Mouse (Mus musculus) CH12.LX (cell line): ENCODE results near the gene Slc1a4. TPM values are rescaled to one million over a fixed set of nuclear protein-coding genes. Genes with fewer than 3 reads are reported as not detected.

Source experiments
- DNase-seq: peaks from one replicate; pipeline ENCODE4 v3.0.0-alpha.2; 2013; ENCODE audit errors: extremely low read depth
- H3K27ac ChIP-seq: 2 replicates; pipeline ENCODE4 v1.5.1; 2012; ENCODE audit warnings: low read depth, mild to moderate bottlenecking, control low read depth, moderate library complexity; ENCODE audit not compliant: insufficient read depth
- H3K27me3 ChIP-seq: replicated peaks from 2 replicates; pipeline ENCODE3; 2012; ENCODE audit warnings: inconsistent platforms
- H3K36me3 ChIP-seq, 2 experiments: replicated peaks in 1 of 2; 2 replicates each; pipeline versions ENCODE3 to v1.6.1; 2012; ENCODE audit warnings: inconsistent platforms in 1 of 2, low read length in 1 of 2, mild to moderate bottlenecking in 1 of 2, mixed read lengths in 1 of 2, moderate library complexity in 1 of 2; ENCODE audit not compliant: control insufficient read depth in 1 of 2, insufficient read depth in 1 of 2
- H3K4me1 ChIP-seq, 2 experiments: 2 replicates each; pipeline ENCODE4 v1.6.1; 2012; ENCODE audit warnings: inconsistent platforms in 1 of 2, moderate library complexity in 1 of 2; ENCODE audit not compliant: insufficient read depth in 2 of 2, control insufficient read depth in 1 of 2
- H3K4me2 ChIP-seq: 2 replicates; pipeline ENCODE4 v1.6.1; 2012; ENCODE audit warnings: low read depth, mild to moderate bottlenecking, control low read depth; ENCODE audit not compliant: poor library complexity, insufficient read depth, severe bottlenecking
- H3K4me3 ChIP-seq, 3 experiments: fragments of 150-350 bp in 1 of 3; sonication (generic) in 1 of 3; replicated peaks in 1 of 3; 2 replicates each; pipeline versions ENCODE3 to v1.5.1; 2011 to 2012; ENCODE audit warnings: low read depth in 2 of 3, low read length in 2 of 3, mild to moderate bottlenecking in 2 of 3, moderate library complexity in 2 of 3, control low read depth in 1 of 3, improper control_type of control experiment in 1 of 3, inconsistent platforms in 1 of 3, mixed read lengths in 1 of 3; ENCODE audit not compliant: poor library complexity in 1 of 3
- H3K79me2 ChIP-seq: replicated peaks from 2 replicates; pipeline ENCODE4 v1.6.1; 2012; ENCODE audit warnings: mild to moderate bottlenecking, moderate library complexity; ENCODE audit not compliant: control insufficient read depth, poor library complexity, insufficient read depth, severe bottlenecking; ENCODE audit errors: extremely low read depth
- H3K9ac ChIP-seq: 2 replicates; pipeline ENCODE4 v1.6.1; 2012; ENCODE audit warnings: low read depth, mild to moderate bottlenecking, control low read depth, moderate library complexity; ENCODE audit not compliant: insufficient read depth
- H3K9me3 ChIP-seq: replicated peaks from 2 replicates; pipeline ENCODE3; 2012; ENCODE audit warnings: low read length, inconsistent platforms, mixed read lengths
- BHLHE40 ChIP-seq: IDR thresholded peaks from 2 replicates; pipeline ENCODE4 v1.6.1; 2011; ENCODE audit warnings: mild to moderate bottlenecking, low read depth, low read length, improper control_type of control experiment
- CHD1 ChIP-seq: IDR thresholded peaks from 2 replicates; pipeline ENCODE4 v1.6.1; 2012; ENCODE audit warnings: low read depth, low read length, improper control_type of control experiment, inconsistent platforms
- CHD2 ChIP-seq: IDR thresholded peaks from 2 replicates; pipeline ENCODE4 v1.6.1; 2011; ENCODE audit warnings: low read length, improper control_type of control experiment
- CTCF ChIP-seq, 2 experiments: IDR thresholded peaks in 1 of 2; conservative IDR thresholded peaks in 1 of 2; 2 replicates each; pipeline ENCODE4 v1.5.1; 2011 to 2012; ENCODE audit warnings: low read depth in 2 of 2, low read length in 2 of 2, improper control_type of control experiment in 1 of 2, inconsistent platforms in 1 of 2, mild to moderate bottlenecking in 1 of 2, moderate library complexity in 1 of 2
- E2F4 ChIP-seq: IDR thresholded peaks from 2 replicates; pipeline ENCODE4 v1.6.1; 2011; ENCODE audit warnings: low read depth, low read length, improper control_type of control experiment; ENCODE audit not compliant: insufficient replicate concordance
- ELF1 ChIP-seq: IDR thresholded peaks from 2 replicates; pipeline ENCODE4 v1.6.1; 2014; ENCODE audit warnings: low read depth, mild to moderate bottlenecking, inconsistent platforms, low read length, improper control_type of control experiment
- EP300 ChIP-seq: IDR thresholded peaks from 2 replicates; pipeline ENCODE4 v1.6.1; 2011; ENCODE audit warnings: low read length, improper control_type of control experiment
- ETS1 ChIP-seq: conservative IDR thresholded peaks from 2 replicates; pipeline ENCODE4 v1.6.1; 2012; ENCODE audit warnings: low read depth, mild to moderate bottlenecking, inconsistent platforms, low read length, improper control_type of control experiment, moderate library complexity
- GABPA ChIP-seq: IDR thresholded peaks from 2 replicates; pipeline ENCODE4 v1.6.1; 2012; ENCODE audit warnings: low read depth, low read length, improper control_type of control experiment, inconsistent platforms; ENCODE audit not compliant: insufficient replicate concordance
- HCFC1 ChIP-seq: IDR thresholded peaks from 2 replicates; pipeline ENCODE4 v1.6.1; 2012; ENCODE audit warnings: low read depth, mild to moderate bottlenecking, inconsistent platforms, low read length, improper control_type of control experiment
- IRF4 ChIP-seq: IDR thresholded peaks from 2 replicates; pipeline ENCODE4 v1.6.1; 2014; ENCODE audit warnings: low read depth, mild to moderate bottlenecking, inconsistent platforms, low read length, improper control_type of control experiment
- JUND ChIP-seq: conservative IDR thresholded peaks from 2 replicates; pipeline ENCODE4 v1.6.1; 2011; ENCODE audit warnings: low read depth, low read length, improper control_type of control experiment
- KAT2A ChIP-seq: IDR thresholded peaks from 2 replicates; pipeline ENCODE4 v1.6.1; 2012; ENCODE audit warnings: low read length, improper control_type of control experiment, inconsistent platforms; ENCODE audit not compliant: insufficient replicate concordance
- MAFK ChIP-seq: IDR thresholded peaks from 2 replicates; pipeline ENCODE4 v1.6.1; 2011; ENCODE audit warnings: low read length, improper control_type of control experiment; ENCODE audit not compliant: insufficient replicate concordance
- MAX ChIP-seq: IDR thresholded peaks from 2 replicates; pipeline ENCODE4 v1.6.1; 2011; ENCODE audit warnings: low read length, improper control_type of control experiment
- MAZ ChIP-seq: IDR thresholded peaks from 2 replicates; pipeline ENCODE4 v1.6.1; 2012; ENCODE audit warnings: low read depth, mild to moderate bottlenecking, inconsistent platforms, low read length, improper control_type of control experiment, moderate library complexity
- MEF2A ChIP-seq: IDR thresholded peaks from 2 replicates; pipeline ENCODE4 v1.6.1; 2014; ENCODE audit warnings: low read depth, mild to moderate bottlenecking, inconsistent platforms, low read length, improper control_type of control experiment, borderline replicate concordance
- MXI1 ChIP-seq: IDR thresholded peaks from 2 replicates; pipeline ENCODE4 v1.6.1; 2011; ENCODE audit warnings: mild to moderate bottlenecking, low read depth, low read length, improper control_type of control experiment
- MYC ChIP-seq: IDR thresholded peaks from 2 replicates; pipeline ENCODE4 v1.6.1; 2011; ENCODE audit warnings: low read depth, mild to moderate bottlenecking, improper control_type of control experiment, low read length
- NELFE ChIP-seq: IDR thresholded peaks from 2 replicates; pipeline ENCODE4 v1.6.1; 2011; ENCODE audit warnings: low read depth, low read length, improper control_type of control experiment
- NRF1 ChIP-seq: IDR thresholded peaks from 2 replicates; pipeline ENCODE4 v1.6.1; 2014; ENCODE audit warnings: low read depth, mild to moderate bottlenecking, inconsistent platforms, low read length, improper control_type of control experiment, moderate library complexity
- PAX5 ChIP-seq: IDR thresholded peaks from 2 replicates; pipeline ENCODE4 v1.6.1; 2012; ENCODE audit warnings: low read length, inconsistent platforms, mixed read lengths
- POLR2A ChIP-seq: IDR thresholded peaks from 2 replicates; pipeline ENCODE4 v1.6.1; 2011; ENCODE audit warnings: low read depth, mild to moderate bottlenecking, improper control_type of control experiment, low read length
- POLR2AphosphoS2 ChIP-seq: IDR thresholded peaks from 2 replicates; pipeline ENCODE4 v1.6.1; 2011; ENCODE audit warnings: low read depth, low read length, improper control_type of control experiment
- RAD21 ChIP-seq: IDR thresholded peaks from 2 replicates; pipeline ENCODE4 v1.6.1; 2011; ENCODE audit warnings: low read depth, mild to moderate bottlenecking, low read length, improper control_type of control experiment, moderate library complexity
- RCOR1 ChIP-seq: conservative IDR thresholded peaks from 2 replicates; pipeline ENCODE4 v1.6.1; 2012; ENCODE audit warnings: low read depth, mild to moderate bottlenecking, inconsistent platforms, low read length, improper control_type of control experiment
- SIN3A ChIP-seq: IDR thresholded peaks from 2 replicates; pipeline ENCODE4 v1.6.1; 2012; ENCODE audit warnings: low read length, improper control_type of control experiment, inconsistent platforms
- SMC3 ChIP-seq: IDR thresholded peaks from 2 replicates; pipeline ENCODE4 v1.6.1; 2011; ENCODE audit warnings: low read depth, low read length, improper control_type of control experiment
- TBP ChIP-seq: conservative IDR thresholded peaks from 2 replicates; pipeline ENCODE4 v1.6.1; 2011; ENCODE audit warnings: low read depth, low read length, improper control_type of control experiment
- TCF12 ChIP-seq: IDR thresholded peaks from 2 replicates; pipeline ENCODE4 v1.6.1; 2014; ENCODE audit warnings: low read depth, mild to moderate bottlenecking, inconsistent platforms, low read length, improper control_type of control experiment
- UBTF ChIP-seq: IDR thresholded peaks from 2 replicates; pipeline ENCODE4 v1.6.1; 2012; ENCODE audit warnings: low read depth, mild to moderate bottlenecking, inconsistent platforms, low read length, improper control_type of control experiment, moderate library complexity
- USF1 ChIP-seq: IDR thresholded peaks from 2 replicates; pipeline ENCODE4 v1.6.1; 2014; ENCODE audit warnings: low read depth, mild to moderate bottlenecking, inconsistent platforms, low read length, improper control_type of control experiment
- USF2 ChIP-seq: conservative IDR thresholded peaks from 2 replicates; pipeline ENCODE4 v1.6.1; 2011; ENCODE audit warnings: low read depth, low read length, improper control_type of control experiment
- ZC3H11A ChIP-seq: IDR thresholded peaks from 2 replicates; pipeline ENCODE4 v1.6.1; 2012; ENCODE audit warnings: low read depth, mild to moderate bottlenecking, inconsistent platforms, low read length, improper control_type of control experiment
- ZKSCAN1 ChIP-seq: IDR thresholded peaks from 2 replicates; pipeline ENCODE4 v1.6.1; 2012; ENCODE audit warnings: low read depth, inconsistent platforms, low read length, improper control_type of control experiment, borderline replicate concordance
- ZMIZ1 ChIP-seq: IDR thresholded peaks from 2 replicates; pipeline ENCODE4 v1.6.1; 2012; ENCODE audit warnings: low read depth, mild to moderate bottlenecking, inconsistent platforms, low read length, improper control_type of control experiment
- ZNF384 ChIP-seq: IDR thresholded peaks from 2 replicates; pipeline ENCODE4 v1.6.1; 2012; ENCODE audit warnings: low read depth, low read length, improper control_type of control experiment, inconsistent platforms
- dilution Hi-C: fragments of 300-500 bp; cut with MboI; formaldehyde crosslinking; loops from 2 replicates; pipeline ENCODE4 v1.14.3; 2020; ENCODE audit warnings: low sequenced_read_pairs; ENCODE audit not compliant: extremely low pct_unique_long_range_greater_than_20kb, extremely low pct_ligation_motif_present
- in situ Hi-C: fragments of 300-500 bp; cut with MboI; formaldehyde crosslinking; loops from 3 replicates; pipeline ENCODE4 v1.14.3; 2019; ENCODE audit warnings: low sequenced_read_pairs, low pct_ligation_motif_present, low pct_unique_long_range_greater_than_20kb, mixed read lengths
- polyA plus RNA-seq: library from polyadenylated mRNA; unstranded; fragments of >175 nt; gene quantifications from 2 replicates; pipeline ENCODE4 v1.2.1, GENCODE M21; 2012; ENCODE audit warnings: low read depth; ENCODE audit not compliant: insufficient read length
- total RNA-seq, 2 experiments: library from RNA; depleted of rRNA; stranded (reverse); fragments of 300-350 nt in 1 of 2; fragments of >200 nt in 1 of 2; gene quantifications; 2 replicates each; pipeline ENCODE4 v1.2.3; 2012 to 2014

Slc1a4 gene
- total RNA-seq (2012; rRNA removed) (27.9 and 52.7 TPM in 2 replicates), total RNA-seq (2014; rRNA removed) (31.7 and 37.8 TPM in 2 replicates), polyA plus RNA-seq (27.4 and 29.3 TPM in 2 replicates)

DNA sequence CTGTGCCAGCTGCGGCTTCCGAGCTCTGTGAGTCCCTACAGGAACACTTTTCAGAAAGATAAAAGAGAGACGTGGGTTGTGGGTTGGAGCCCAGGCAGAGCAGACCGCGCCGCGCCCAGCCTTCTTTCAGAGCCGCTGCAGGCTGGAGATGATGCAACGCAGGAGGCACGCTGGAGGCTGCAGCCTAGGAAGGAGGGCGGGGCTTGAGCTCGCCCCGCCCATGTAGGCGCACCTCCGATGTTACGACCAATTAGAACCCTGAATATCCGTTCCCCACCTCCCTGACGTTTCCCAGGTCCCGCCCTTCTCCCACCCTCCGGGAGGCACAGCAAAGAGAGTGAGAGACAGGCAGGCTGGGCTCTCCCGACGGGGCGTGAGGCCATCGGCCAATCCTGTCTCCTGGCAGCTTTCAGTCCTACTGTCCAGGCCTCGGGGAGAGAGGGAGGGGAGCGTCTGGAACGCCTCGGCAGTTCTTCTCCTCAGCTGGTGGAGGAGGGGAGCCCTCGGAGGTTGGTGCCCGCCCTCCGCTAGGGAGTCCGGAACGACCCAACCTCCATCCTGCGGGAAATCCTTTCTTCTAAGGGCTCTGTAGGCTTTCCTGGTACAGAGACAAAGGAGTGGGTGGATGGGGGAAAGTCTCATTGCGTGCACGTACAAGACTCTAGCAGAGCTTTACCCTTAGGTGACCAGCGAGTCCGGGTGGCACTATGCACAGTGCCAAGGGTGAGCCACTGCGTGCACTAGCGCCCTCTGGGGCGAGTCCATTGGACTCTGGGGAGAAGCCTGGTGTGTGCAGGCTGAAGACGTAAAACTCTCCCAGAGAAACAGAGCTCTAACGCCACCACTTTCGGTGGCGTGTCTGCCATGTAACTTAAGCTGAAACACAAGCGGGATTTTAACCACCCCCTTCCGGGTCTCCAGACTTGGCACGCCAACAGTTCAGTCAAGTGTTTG lies at the start of gene Slc1a4:
Slc1a4 (minus strand) TSS at position 153 of the 954 bp plus-strand sequence.
- in situ Hi-C loops (no loop called here), dilution Hi-C loops (no loop called here)
- Histone ChIP-seq H3K27ac (peak within 1 kb of the TSS; percentile 62), H3K27me3 (no peaks in the 10 kb centered on the region), H3K4me2 (peak within 1 kb of the TSS; percentile 83), H3K36me3 (peaks cover 8 to 18% of the 10 kb centered on the region in 2 experiments), H3K79me2 (peaks cover 39% of the 10 kb centered on the region), H3K4me3 (peak within 1 kb of the TSS; percentile 85 to 96 (median 86)), H3K4me1 (peaks cover 22 to 34% of the 10 kb centered on the region in 2 experiments), H3K9me3 (no peaks in the 10 kb centered on the region), H3K9ac (peak within 1 kb of the TSS; percentile 93)
- peak; percentile 99 for DNase-seq
- TF ChIP-seq ELF1 (peak; percentile 85), MAX (peak; percentile 87), BHLHE40 (peak; percentile 88), CHD1 (no peak; the same call in 1 of the 2 replicates), TBP (peak; percentile 94), NRF1 (0 out of 2 replicates have a peak, but pooled peaks have one; percentile 37), MAZ (peak; percentile 85; the same call in 1 of the 2 replicates), MAFK (0 out of 2 replicates have a peak, but pooled peaks have one; percentile 41), IRF4 (peak; percentile 73), E2F4 (no peak), GABPA (no peak), RAD21 (peak; percentile 70), POLR2A (peak; percentile 99), ZKSCAN1 (0 out of 2 replicates have a peak, but pooled peaks have one; percentile 10), SIN3A (peak; percentile 92), ZMIZ1 (peak; percentile 94), HCFC1 (peak; percentile 32), MEF2A (peak; percentile 83), PAX5 (no peak), SMC3 (peak; percentile 83), USF1 (no peak), CHD2 (peak; percentile 68), JUND (peak; percentile 58; the same call in 1 of the 2 replicates), ETS1 (peak; percentile 59), EP300 (peak; percentile 59; the same call in 1 of the 2 replicates), POLR2AphosphoS2 (peak; percentile 85; the same call in 1 of the 2 replicates), TCF12 (peak; percentile 96), USF2 (no peak), UBTF (peak; percentile 76; the same call in 1 of the 2 replicates), ZC3H11A (peak; percentile 30; the same call in 1 of the 2 replicates), MYC (peak; percentile 97), KAT2A (0 out of 2 replicates have a peak, but pooled peaks have one; percentile 66), NELFE (peak; percentile 98), RCOR1 (peak; percentile 83), ZNF384 (peak; percentile 54), CTCF (conservative IDR thresholded peaks at IDR 0.05 in 1 of 2, IDR thresholded peaks at IDR 0.05 in 1 of 2; ENCODE audit: low read depth in 2 of 2, low read length in 2 of 2) (peak; percentile 39 to 98), MXI1 (peak; percentile 90; the same call in 1 of the 2 replicates)
